ENCODE assay signal across 8 mouse cellular contexts in the genomic region with DNA sequence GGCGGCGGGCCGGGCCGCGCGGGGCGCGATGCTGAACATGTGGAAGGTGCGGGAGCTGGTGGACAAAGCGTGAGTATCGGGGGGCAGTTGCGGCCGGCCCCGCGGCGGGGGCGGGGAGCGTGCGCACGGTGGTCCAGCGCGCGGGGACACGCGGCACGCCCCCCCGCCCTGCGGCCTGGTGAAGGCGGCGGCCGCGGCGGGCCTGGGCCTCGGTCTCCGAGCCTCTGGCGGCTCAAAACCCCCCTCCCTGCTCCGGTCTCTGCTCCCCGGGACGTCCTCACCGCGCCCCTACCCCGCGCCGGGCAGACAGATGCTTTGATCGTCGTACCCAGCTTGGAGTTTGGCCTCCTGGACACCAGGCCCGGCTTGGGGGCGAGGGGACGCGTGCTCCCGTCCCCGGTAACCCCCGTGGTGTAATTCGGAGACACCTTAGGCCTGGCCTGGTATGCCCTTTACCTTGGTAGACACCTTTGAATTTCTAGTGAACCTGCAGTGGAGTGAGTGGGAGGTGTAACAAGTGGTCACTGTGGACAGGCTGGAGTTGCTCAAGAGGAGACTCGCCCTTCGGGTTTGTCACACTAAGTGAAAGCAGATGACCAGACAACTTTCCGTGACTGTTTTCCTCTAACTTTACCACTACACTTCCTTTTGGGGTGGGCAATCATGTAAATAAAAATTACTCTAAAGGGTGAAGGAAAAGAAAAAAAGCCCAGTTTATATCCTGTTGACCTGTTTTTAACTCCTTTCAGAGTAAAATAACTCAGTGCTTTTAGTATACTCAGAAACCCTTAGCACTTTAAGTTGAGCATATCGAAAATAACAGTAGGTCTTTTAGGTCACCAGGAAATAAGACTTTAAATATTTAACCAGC. TPM values are rescaled to one million over a fixed set of nuclear protein-coding genes. Genes with fewer than 3 reads are reported as not detected.
DNase-seq lines count a peak whose midpoint lies in the region; ATAC-seq and TF ChIP-seq lines count a peak whose summit lies in the region.

No protein-coding gene starts in this region.

- H3K4me3 ChIP-seq in CH12.LX (replicated peaks in 1 of 3; ENCODE audit: low read depth in 2 of 3, low read length in 2 of 3, poor library complexity in 1 of 3) = peak overlapping the region; percentile 80 to 91 (median 84)
- H3K4me3 ChIP-seq in heart, embryonic 12.5 days = peak overlapping the region; percentile 99
- peak overlapping the region; percentile 91 for H3K4me3 ChIP-seq in megakaryocyte, embryonic 14.5 days (replicated peaks)

- H3K27me3 ChIP-seq in CH12.LX (replicated peaks) = no peaks in the 10 kb centered on the region
- H3K27me3 ChIP-seq in heart, embryonic 12.5 days (replicated peaks) = no peaks in the 10 kb centered on the region
- no peaks in the 10 kb centered on the region for H3K27me3 ChIP-seq in megakaryocyte, embryonic 14.5 days (replicated peaks)

- dilution Hi-C loops in CH12.LX (cut with MboI; ENCODE audit: extremely low pct_ligation_motif_present, extremely low pct_unique_long_range_greater_than_20kb, low sequenced_read_pairs) = no loop called here

- peak; percentile 86 for DNase-seq in 416B (ENCODE audit: low read depth)
- peak; percentile 33 for DNase-seq in CH12.LX (ENCODE audit: extremely low read depth)
- peak; percentile 47 for DNase-seq in embryo, embryonic 11 days
- peak; percentile 67 for DNase-seq in kidney, postnatal 10 days
- DNase-seq in spleen, postnatal 10 days (ENCODE audit: low spot score in 2 of 2) = peak; percentile 56 to 66
- DNase-seq in layer of hippocampus, postnatal 10 days (ENCODE audit: low spot score in 2 of 2) = no peak

- 4% methylated on average over 26 of the region's 58 CpGs for WGBS in heart, embryonic 12.5 days

- TF ChIP-seq CTCF in CH12.LX (conservative IDR thresholded peaks at IDR 0.05 in 1 of 2, IDR thresholded peaks at IDR 0.05 in 1 of 2; ENCODE audit: low read depth in 2 of 2, low read length in 2 of 2) = no peak

- no peak for TF ChIP-seq POLR2A in CH12.LX (IDR thresholded peaks at IDR 0.05; ENCODE audit: low read depth, low read length)

- peak overlapping the region; percentile 30 for H3K27ac ChIP-seq in CH12.LX (ENCODE audit: insufficient read depth, low read depth)
- peak overlapping the region; percentile 85 for H3K27ac ChIP-seq in heart, embryonic 12.5 days (ENCODE audit: poor library complexity, severe bottlenecking)

- peak; percentile 80 for ATAC-seq in heart, embryonic 12.5 days (ENCODE audit: insufficient number of reproducible peaks, low FRiP score)

- H3K4me1 ChIP-seq in CH12.LX (ENCODE audit: control insufficient read depth in 1 of 2, insufficient read depth in 2 of 2) = peaks cover 10 to 62% of the 10 kb centered on the region in 2 experiments
- H3K4me1 ChIP-seq in heart, embryonic 12.5 days (replicated peaks) = peaks cover 36% of the 10 kb centered on the region
- H3K4me1 ChIP-seq in megakaryocyte, embryonic 14.5 days = peaks cover 76% of the 10 kb centered on the region

- TF ChIP-seq EP300 in CH12.LX (IDR thresholded peaks at IDR 0.05; ENCODE audit: low read length) = no peak

- H3K79me2 ChIP-seq in CH12.LX (replicated peaks; ENCODE audit: control insufficient read depth, extremely low read depth, insufficient read depth, poor library complexity, severe bottlenecking) = peaks cover 47% of the 10 kb centered on the region

- H3K9ac ChIP-seq in CH12.LX (ENCODE audit: insufficient read depth, low read depth) = peak overlapping the region; percentile 87
- peak overlapping the region; percentile 97 for H3K9ac ChIP-seq in heart, embryonic 12.5 days

- H3K9me3 ChIP-seq in CH12.LX (replicated peaks; ENCODE audit: low read length) = no peaks in the 10 kb centered on the region
- no peaks in the 10 kb centered on the region for H3K9me3 ChIP-seq in heart, embryonic 12.5 days (replicated peaks)
- H3K9me3 ChIP-seq in megakaryocyte, embryonic 14.5 days = no peaks in the 10 kb centered on the region

- in situ Hi-C loops in CH12.LX (cut with MboI; ENCODE audit: low pct_ligation_motif_present, low pct_unique_long_range_greater_than_20kb, low sequenced_read_pairs) = no loop called here

- H3K36me3 ChIP-seq in CH12.LX (replicated peaks in 1 of 2; ENCODE audit: control insufficient read depth in 1 of 2, insufficient read depth in 1 of 2, low read length in 1 of 2) = peaks cover 16 to 38% of the 10 kb centered on the region in 2 experiments
- H3K36me3 ChIP-seq in heart, embryonic 12.5 days = peaks cover 11% of the 10 kb centered on the region; the same call in 1 of the 2 replicates
- H3K36me3 ChIP-seq in megakaryocyte, embryonic 14.5 days (replicated peaks; ENCODE audit: low read length) = peaks cover 36% of the 10 kb centered on the region

- peak overlapping the region; percentile 23; the same call in 1 of the 2 replicates for H3K4me2 ChIP-seq in CH12.LX (ENCODE audit: insufficient read depth, low read depth, poor library complexity, severe bottlenecking)
- H3K4me2 ChIP-seq in heart, embryonic 12.5 days = peak overlapping the region; percentile 76

- no peak for TF ChIP-seq RAD21 in CH12.LX (IDR thresholded peaks at IDR 0.05; ENCODE audit: low read depth, low read length)

TF ChIP-seq in CH12.LX, 34 proteins besides CTCF, POLR2A, EP300 and RAD21:
- TF ChIP-seq MYC (IDR thresholded peaks at IDR 0.05; ENCODE audit: low read depth, low read length) = no peak
- no peak for TF ChIP-seq ZKSCAN1 (IDR thresholded peaks at IDR 0.05; ENCODE audit: borderline replicate concordance, low read depth, low read length)
- TF ChIP-seq MAX (IDR thresholded peaks at IDR 0.05; ENCODE audit: low read length) = no peak
- no peak for TF ChIP-seq HCFC1 (IDR thresholded peaks at IDR 0.05; ENCODE audit: low read depth, low read length)
- TF ChIP-seq MAFK (IDR thresholded peaks at IDR 0.05; ENCODE audit: insufficient replicate concordance, low read length) = no peak
- no peak for TF ChIP-seq PAX5 (IDR thresholded peaks at IDR 0.05; ENCODE audit: low read length)
- no peak for TF ChIP-seq JUND (conservative IDR thresholded peaks at IDR 0.05; ENCODE audit: low read depth, low read length)
- TF ChIP-seq KAT2A (IDR thresholded peaks at IDR 0.05; ENCODE audit: insufficient replicate concordance, low read length) = no peak
- TF ChIP-seq CHD1 (IDR thresholded peaks at IDR 0.05; ENCODE audit: low read depth, low read length) = peak; percentile 77; the same call in 1 of the 2 replicates
- 0 out of 2 replicates have a peak, but pooled peaks have one; percentile 37 for TF ChIP-seq TBP (conservative IDR thresholded peaks at IDR 0.05; ENCODE audit: low read depth, low read length)

RNA-seq across cellular contexts. Expression of gene Clint1, which starts 0.5 kb away (rescaled TPM):
- total RNA-seq in CH12.LX (2012; rRNA removed) (54.1 and 60.5 TPM in 2 replicates), CH12.LX (2014; rRNA removed) (98.5 and 104 TPM in 2 replicates)
- 137 and 143 TPM in 2 replicates for polyA plus RNA-seq in CH12.LX (2012; ENCODE audit: insufficient read length, low read depth)
- 80.2 and 80.8 TPM in 2 replicates for polyA plus RNA-seq in heart, embryonic 12.5 days (2016; fragmentation: Nextera tagmentation; extraction: Ambion mirVana)
- polyA plus RNA-seq in megakaryocyte, embryonic 14.5 days (2012; ENCODE audit: insufficient read depth, low replicate concordance) = 38.7 and 59.4 TPM in 2 replicates
- 10 to 100 TPM; 39.7 to 46.6 TPM for total RNA-seq in layer of hippocampus, postnatal 10 days (2021)

Comparison
In these comparisons a context has a peak if more than half of its experiments do, and no peak if none do; other contexts are left out.
1. DNase-seq: peak in 416B (single experiment), CH12.LX (single experiment), embryo, embryonic 11 days (single experiment), kidney, postnatal 10 days (single experiment) and spleen, postnatal 10 days (2 of 2); none in layer of hippocampus, postnatal 10 days (0 of 2).
2. Peak in every context shown above with its lines, with median percentiles within 50 percentile points of each other: H3K4me3 ChIP-seq.